Mouse (Mus musculus) erythroblast, embryonic 14.5 days (primary cell): ENCODE results near the gene Fam120b. TPM values are rescaled to one million over a fixed set of nuclear protein-coding genes. Genes with fewer than 3 reads are reported as not detected.

Source experiments
- H3K27me3 ChIP-seq: 2 replicates; pipeline ENCODE4 v1.6.1; 2012; ENCODE audit warnings: inconsistent platforms; ENCODE audit not compliant: control insufficient read depth
- H3K36me3 ChIP-seq: 2 replicates; pipeline ENCODE4 v1.6.1; 2012; ENCODE audit warnings: mild to moderate bottlenecking, inconsistent platforms; ENCODE audit not compliant: control insufficient read depth
- H3K4me1 ChIP-seq: 2 replicates; pipeline ENCODE4 v1.6.1; 2012; ENCODE audit warnings: inconsistent platforms; ENCODE audit not compliant: control insufficient read depth
- H3K4me3 ChIP-seq: replicated peaks from 2 replicates; pipeline ENCODE3; 2012; ENCODE audit warnings: moderate library complexity, mild to moderate bottlenecking, inconsistent platforms
- H3K9me3 ChIP-seq: 2 replicates; pipeline ENCODE4 v1.6.1; 2012; ENCODE audit warnings: low read length, inconsistent platforms, mixed read lengths; ENCODE audit not compliant: control insufficient read depth
- GATA1 ChIP-seq: IDR thresholded peaks from 2 replicates; pipeline ENCODE4 v1.6.1; 2012; ENCODE audit warnings: low read length, inconsistent platforms, mixed read lengths
- TAL1 ChIP-seq: IDR thresholded peaks from 3 replicates; pipeline ENCODE4 v1.6.1; 2012; ENCODE audit warnings: low read length, inconsistent platforms, mixed read lengths
- polyA plus RNA-seq: library from polyadenylated mRNA; stranded (reverse); fragments of >175 nt; gene quantifications from 2 replicates; pipeline ENCODE4 v1.2.3, GENCODE M21; 2012

Gene Fam120b
- polyA plus RNA-seq, 1 experiment = 0.04 TPM

DNA sequence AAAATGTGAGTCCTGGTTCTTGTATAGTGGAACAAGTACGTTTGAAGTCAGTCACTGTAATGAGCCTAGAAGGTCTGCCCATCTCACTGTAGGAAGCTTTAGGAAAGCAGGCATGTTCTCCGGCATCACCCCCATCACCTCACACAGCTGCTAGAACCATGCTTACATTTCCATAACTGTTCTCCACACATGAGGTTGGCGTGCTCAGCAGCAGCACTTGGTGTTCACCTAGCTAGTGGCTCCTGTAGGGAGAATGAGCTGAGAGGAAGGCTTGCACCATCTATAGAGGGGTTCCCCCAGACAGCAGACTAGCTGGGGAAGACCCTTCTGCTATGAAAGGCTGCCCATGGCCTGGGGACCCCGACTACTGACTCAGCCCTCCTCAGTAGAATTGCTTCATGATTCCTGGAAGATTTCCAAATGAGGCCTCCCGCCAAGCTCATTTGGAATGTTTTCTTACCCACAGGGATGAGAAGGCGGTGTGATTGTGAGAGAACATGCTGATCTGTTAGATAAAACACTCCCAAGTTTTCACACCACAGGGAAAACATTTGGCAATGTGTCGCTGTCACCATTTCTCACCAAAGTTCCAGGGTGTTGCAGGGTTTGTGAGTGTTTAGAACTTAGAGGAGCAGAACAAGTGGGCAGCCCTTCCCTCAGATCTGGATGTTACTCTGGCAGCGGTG lies 27.2 kb downstream of the Fam120b start:
- Histone ChIP-seq H3K4me1 (no peaks in the 10 kb centered on the region), H3K4me3 (no peak overlapping the region), H3K36me3 (peaks cover 45% of the 10 kb centered on the region), H3K27me3 (no peaks in the 10 kb centered on the region), H3K9me3 (peaks cover 3% of the 10 kb centered on the region; the same call in 1 of the 2 replicates)
- TF ChIP-seq TAL1 (no peak), GATA1 (no peak)

DNA sequence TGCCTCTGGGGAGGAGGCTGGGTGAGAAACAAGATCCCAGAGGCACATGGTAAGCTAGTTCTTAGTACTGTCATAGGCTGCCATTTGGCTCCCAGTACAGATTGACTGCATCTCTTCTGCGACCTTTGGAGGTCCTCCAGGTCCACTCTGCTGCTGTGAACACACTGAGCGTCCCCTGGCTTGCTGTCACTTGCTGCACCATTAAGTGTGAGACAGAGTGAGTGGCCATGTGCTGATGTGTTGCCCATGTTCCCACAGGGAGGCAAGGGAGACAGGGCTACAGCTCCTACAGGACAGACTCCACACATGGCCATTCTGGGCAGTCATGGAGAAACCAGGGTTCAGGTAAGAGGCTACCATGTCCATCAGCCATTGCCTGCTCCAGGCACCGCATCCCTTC lies 29.9 kb downstream of the Fam120b start:
- Histone ChIP-seq H3K27me3 (no peaks in the 10 kb centered on the region), H3K9me3 (peaks cover 3% of the 10 kb centered on the region; the same call in 1 of the 2 replicates), H3K36me3 (peaks cover 36% of the 10 kb centered on the region), H3K4me3 (no peak overlapping the region), H3K4me1 (no peaks in the 10 kb centered on the region)
- TF ChIP-seq GATA1 (no peak), TAL1 (no peak)

DNA sequence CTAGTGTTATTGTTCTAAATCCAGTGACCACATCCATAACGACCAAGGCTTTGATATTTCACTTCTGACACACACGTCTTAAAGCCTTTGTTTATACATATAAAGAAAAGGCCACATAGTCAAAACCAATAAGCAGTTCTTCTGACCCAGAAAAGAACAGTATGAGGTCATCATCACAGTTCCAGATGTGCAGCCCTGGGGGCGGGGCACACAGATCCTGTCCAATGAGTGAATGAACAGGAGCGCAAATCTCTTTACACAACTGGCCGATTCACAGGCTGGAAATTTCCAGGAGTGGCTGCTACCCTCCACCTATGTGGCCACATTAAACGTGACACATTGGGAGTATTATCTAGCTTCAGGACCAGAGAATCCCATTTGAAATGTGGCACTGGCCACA lies 33.4 kb downstream of the Fam120b start:
- no peak for TF ChIP-seq GATA1
- TF ChIP-seq TAL1 = no peak
- H3K4me3 ChIP-seq = no peak overlapping the region
- peaks cover 20% of the 10 kb centered on the region for H3K36me3 ChIP-seq
- no peaks in the 10 kb centered on the region for H3K9me3 ChIP-seq
- H3K27me3 ChIP-seq = no peaks in the 10 kb centered on the region
- H3K4me1 ChIP-seq = no peaks in the 10 kb centered on the region

- peaks cover 18% of the 10 kb centered on the region for H3K36me3 ChIP-seq
- H3K9me3 ChIP-seq = no peaks in the 10 kb centered on the region
Measured at GRCm38 (mm10) chr17:15429937-15430336, 33.9 kb downstream of the Fam120b start.

DNA sequence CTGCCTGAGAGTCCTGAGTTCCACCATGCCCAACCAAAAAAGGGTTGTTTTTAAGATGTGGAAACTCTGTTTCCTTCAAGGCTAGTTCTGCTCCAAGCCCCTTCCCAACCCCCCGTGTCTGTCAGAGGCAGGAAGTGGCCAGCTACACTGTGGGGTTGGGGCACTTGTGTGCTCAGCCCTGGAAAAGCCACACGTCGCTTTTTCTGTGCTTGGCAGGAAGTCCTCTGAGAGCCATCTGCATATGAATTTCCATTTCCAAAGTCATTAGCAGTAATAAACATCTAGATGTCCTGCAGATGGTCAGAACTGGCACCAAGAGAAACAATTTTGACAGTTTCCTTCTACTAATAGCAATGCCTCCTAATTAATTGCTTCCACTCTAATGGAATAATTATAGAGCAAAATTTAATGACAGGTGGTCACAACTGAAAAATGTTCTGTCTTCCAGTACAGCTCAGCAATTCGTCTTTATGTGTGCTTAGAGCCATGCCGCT lies 35.1 kb downstream of the Fam120b start:
- H3K36me3 ChIP-seq = peaks cover 9% of the 10 kb centered on the region

More at GRCm38 (mm10) chr17:15429937-15430336, 33.9 kb downstream of the Fam120b start:
- no peak for TF ChIP-seq TAL1
- no peak for TF ChIP-seq GATA1
- H3K27me3 ChIP-seq = no peaks in the 10 kb centered on the region
- no peak overlapping the region for H3K4me3 ChIP-seq
- H3K4me1 ChIP-seq = no peaks in the 10 kb centered on the region

GRCm38 (mm10) chr17:15431551-15431950 lies 35.5 kb downstream of the Fam120b start:
- Histone ChIP-seq H3K4me3 (no peak overlapping the region), H3K36me3 (peaks cover 7% of the 10 kb centered on the region; the same call in 1 of the 2 replicates), H3K4me1 (no peaks in the 10 kb centered on the region), H3K27me3 (no peaks in the 10 kb centered on the region), H3K9me3 (no peaks in the 10 kb centered on the region)
- TF ChIP-seq GATA1 (no peak), TAL1 (no peak)

More for the DNA sequence above, 35.1 kb downstream of the Fam120b start:
- Histone ChIP-seq H3K4me3 (no peak overlapping the region), H3K9me3 (no peaks in the 10 kb centered on the region), H3K4me1 (no peaks in the 10 kb centered on the region), H3K27me3 (no peaks in the 10 kb centered on the region)
- TF ChIP-seq GATA1 (no peak), TAL1 (no peak)

DNA sequence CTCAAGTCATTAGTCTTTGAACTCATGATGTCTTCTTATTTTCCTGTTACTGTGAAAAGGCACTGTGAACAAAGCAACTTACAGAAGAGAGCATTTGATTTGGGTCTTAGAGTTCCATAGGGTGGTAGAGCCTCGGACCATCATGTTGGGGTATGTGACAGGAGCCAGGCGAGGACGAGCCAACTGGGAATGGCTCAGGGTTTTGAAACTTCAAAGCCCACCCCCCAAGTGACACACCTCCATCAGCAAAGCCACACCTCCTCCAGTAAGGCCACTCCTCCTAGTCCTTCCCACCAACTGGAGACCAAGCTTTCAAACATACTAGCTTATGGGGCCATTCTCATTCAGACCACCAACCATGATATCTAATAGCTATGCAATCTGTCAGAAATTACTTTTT lies 36.0 kb downstream of the Fam120b start:
- Histone ChIP-seq H3K4me1 (no peaks in the 10 kb centered on the region), H3K9me3 (no peaks in the 10 kb centered on the region), H3K36me3 (peaks cover 5% of the 10 kb centered on the region; the same call in 1 of the 2 replicates), H3K27me3 (no peaks in the 10 kb centered on the region), H3K4me3 (no peak overlapping the region)
- TF ChIP-seq TAL1 = no peak
- no peak for TF ChIP-seq GATA1

GRCm38 (mm10) chr17:15434748-15435147 lies 38.7 kb downstream of the Fam120b start:
- Histone ChIP-seq H3K4me1 (no peaks in the 10 kb centered on the region), H3K36me3 (peaks cover 2% of the 10 kb centered on the region; the same call in 1 of the 2 replicates), H3K27me3 (no peaks in the 10 kb centered on the region), H3K4me3 (no peak overlapping the region), H3K9me3 (no peaks in the 10 kb centered on the region)
- TF ChIP-seq GATA1 = no peak
- TF ChIP-seq TAL1 = no peak

DNA sequence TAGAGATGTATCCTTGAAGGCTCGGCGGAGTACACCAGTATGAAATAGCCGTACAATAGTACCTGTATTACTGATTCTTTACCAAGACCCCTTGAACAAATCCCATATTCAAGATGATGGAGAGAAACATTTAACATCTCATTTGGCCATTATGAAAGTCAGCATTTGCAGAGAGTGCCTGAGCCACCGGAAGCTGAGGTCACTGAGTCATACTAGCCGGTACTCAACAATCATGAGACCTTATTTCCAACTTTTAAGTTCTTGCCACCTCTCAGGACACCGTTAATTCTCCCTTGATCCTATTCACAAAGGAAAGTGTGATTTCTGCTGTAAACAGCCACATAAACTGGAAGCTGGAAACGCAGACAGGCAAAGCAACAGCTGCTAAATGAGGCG lies 44.1 kb downstream of the Fam120b start:
- H3K4me3 ChIP-seq = no peak overlapping the region

More for the DNA sequence above, 44.1 kb downstream of the Fam120b start:
- no peaks in the 10 kb centered on the region for H3K9me3 ChIP-seq
- H3K36me3 ChIP-seq = no peaks in the 10 kb centered on the region
- TF ChIP-seq TAL1 (no peak), GATA1 (no peak)
- no peaks in the 10 kb centered on the region for H3K27me3 ChIP-seq
- no peaks in the 10 kb centered on the region; the same call in 1 of the 2 replicates for H3K4me1 ChIP-seq
